Mouse (Mus musculus) midbrain, embryonic 15.5 days (tissue): ENCODE measurements around the gene Pde4b. TPM values are rescaled to one million over a fixed set of nuclear protein-coding genes. Genes with fewer than 3 reads are reported as not detected.

Source experiments
- ATAC-seq: fragments of 200-750 bp; cut with Nextera tagmentation; replicated peaks from 2 replicates; pipeline ENCODE4 v1.8.0; 2017; ENCODE audit warnings: moderate TSS enrichment
- H3K27ac ChIP-seq: fragments of 300-500 bp; sonication (generic); 2 replicates; pipeline ENCODE4 v1.5.1; 2015; ENCODE audit warnings: mild to moderate bottlenecking, inconsistent platforms
- H3K27me3 ChIP-seq: fragments of 300-500 bp; sonication (generic); replicated peaks from 2 replicates; pipeline ENCODE4 v1.6.1; 2015; ENCODE audit warnings: inconsistent platforms
- H3K36me3 ChIP-seq: fragments of 300-500 bp; sonication (generic); replicated peaks from 2 replicates; pipeline ENCODE4 v1.6.1; 2015; ENCODE audit warnings: inconsistent platforms
- H3K4me1 ChIP-seq: fragments of 300-500 bp; sonication (generic); 2 replicates; pipeline ENCODE4 v1.6.1; 2015; ENCODE audit warnings: inconsistent platforms
- H3K4me2 ChIP-seq: fragments of 300-500 bp; sonication (generic); 2 replicates; pipeline ENCODE4 v1.6.1; 2015; ENCODE audit warnings: inconsistent platforms, mild to moderate bottlenecking, moderate library complexity
- H3K4me3 ChIP-seq: fragments of 300-500 bp; sonication (generic); 2 replicates; pipeline ENCODE4 v1.5.1; 2015; ENCODE audit warnings: mild to moderate bottlenecking, inconsistent platforms
- H3K9ac ChIP-seq: fragments of 300-500 bp; sonication (generic); 2 replicates; pipeline ENCODE4 v1.6.1; 2015; ENCODE audit warnings: mild to moderate bottlenecking, inconsistent platforms
- H3K9me3 ChIP-seq: fragments of 300-500 bp; sonication (generic); 2 replicates; pipeline ENCODE4 v1.6.1; 2016; ENCODE audit warnings: inconsistent platforms
- WGBS: fragments of 180-500 bp; shearing (Covaris S2); methylation state at CpG from one replicate; pipeline ENCODE4 v1.1.7; 2015; ENCODE audit warnings: mixed read lengths; 5-methylcytosine and 5-hydroxymethylcytosine counted together
- polyA plus RNA-seq: library from polyadenylated mRNA; unstranded; fragments of >200 nt; fragmentation: Nextera tagmentation; extraction: Ambion mirVana; gene quantifications from 2 replicates; pipeline ENCODE4 v1.2.1, GENCODE M21; 2015

The Pde4b gene
- polyA plus RNA-seq, 1 experiment from 2014 or later, result 54.9 TPM

GRCm38 (mm10) chr4:102256170-102256960 lies 169.0 kb downstream of the Pde4b start:
- peak overlapping the region; percentile 75 for H3K4me2 ChIP-seq
- H3K9me3 ChIP-seq, result no peaks in the 10 kb centered on the region
- H3K27ac ChIP-seq, result no peak overlapping the region
- no peak for ATAC-seq
- H3K9ac ChIP-seq, result no peak overlapping the region
- no peaks in the 10 kb centered on the region for H3K36me3 ChIP-seq
- H3K4me1 ChIP-seq, result peaks cover 17% of the 10 kb centered on the region
- H3K4me3 ChIP-seq, result peak overlapping the region; percentile 49
- no peaks in the 10 kb centered on the region for H3K27me3 ChIP-seq
- 55% methylated on average over 6 of the region's 6 CpGs for WGBS

- H3K27me3 ChIP-seq, result no peaks in the 10 kb centered on the region
- no peaks in the 10 kb centered on the region for H3K9me3 ChIP-seq
- H3K27ac ChIP-seq, result no peak overlapping the region
- no peak for ATAC-seq
- no peak overlapping the region for H3K4me3 ChIP-seq
- H3K4me1 ChIP-seq, result peaks cover 10% of the 10 kb centered on the region; the same call in 1 of the 2 replicates
- no peaks in the 10 kb centered on the region for H3K36me3 ChIP-seq
- no peak overlapping the region for H3K9ac ChIP-seq
- H3K4me2 ChIP-seq, result no peak overlapping the region
Measured at GRCm38 (mm10) chr4:102260216-102260615, 172.9 kb downstream of the Pde4b start.

GRCm38 (mm10) chr4:102272313-102272712 lies 185.0 kb downstream of the Pde4b start:
- H3K4me2 ChIP-seq, result no peak overlapping the region
- no peak overlapping the region for H3K9ac ChIP-seq
- ATAC-seq, result no peak
- H3K4me1 ChIP-seq, result no peaks in the 10 kb centered on the region
- no peaks in the 10 kb centered on the region for H3K36me3 ChIP-seq
- WGBS, result 87% methylated on average over 3 of the region's 3 CpGs
- no peak overlapping the region for H3K4me3 ChIP-seq
- H3K27me3 ChIP-seq, result no peaks in the 10 kb centered on the region
- H3K27ac ChIP-seq, result no peak overlapping the region
- H3K9me3 ChIP-seq, result no peaks in the 10 kb centered on the region

- Histone ChIP-seq H3K9ac (no peak overlapping the region), H3K9me3 (no peaks in the 10 kb centered on the region), H3K4me2 (no peak overlapping the region), H3K27ac (no peak overlapping the region), H3K4me1 (no peaks in the 10 kb centered on the region), H3K4me3 (no peak overlapping the region), H3K36me3 (no peaks in the 10 kb centered on the region), H3K27me3 (no peaks in the 10 kb centered on the region)
- WGBS, result 95% methylated on average over 4 of the region's 4 CpGs
- no peak for ATAC-seq
Measured at GRCm38 (mm10) chr4:102272749-102273148, 185.4 kb downstream of the Pde4b start.

- Histone ChIP-seq H3K9ac (no peak overlapping the region), H3K9me3 (no peaks in the 10 kb centered on the region), H3K36me3 (no peaks in the 10 kb centered on the region), H3K27me3 (no peaks in the 10 kb centered on the region), H3K4me3 (no peak overlapping the region), H3K27ac (no peak overlapping the region), H3K4me1 (no peaks in the 10 kb centered on the region), H3K4me2 (no peak overlapping the region)
- 84% methylated on average over 4 of the region's 4 CpGs for WGBS
- ATAC-seq, result no peak
Measured at GRCm38 (mm10) chr4:102275716-102276115, 188.4 kb downstream of the Pde4b start.

- no peak overlapping the region for H3K4me2 ChIP-seq
- no peak overlapping the region for H3K27ac ChIP-seq
- H3K9ac ChIP-seq, result no peak overlapping the region
- no peaks in the 10 kb centered on the region for H3K36me3 ChIP-seq
- ATAC-seq, result no peak
- no peak overlapping the region for H3K4me3 ChIP-seq
- no peaks in the 10 kb centered on the region for H3K4me1 ChIP-seq
- H3K27me3 ChIP-seq, result no peaks in the 10 kb centered on the region
- WGBS, result 79% methylated on average over 2 of the region's 2 CpGs
- no peaks in the 10 kb centered on the region for H3K9me3 ChIP-seq
Measured at GRCm38 (mm10) chr4:102278958-102279357, 191.6 kb downstream of the Pde4b start.

DNA sequence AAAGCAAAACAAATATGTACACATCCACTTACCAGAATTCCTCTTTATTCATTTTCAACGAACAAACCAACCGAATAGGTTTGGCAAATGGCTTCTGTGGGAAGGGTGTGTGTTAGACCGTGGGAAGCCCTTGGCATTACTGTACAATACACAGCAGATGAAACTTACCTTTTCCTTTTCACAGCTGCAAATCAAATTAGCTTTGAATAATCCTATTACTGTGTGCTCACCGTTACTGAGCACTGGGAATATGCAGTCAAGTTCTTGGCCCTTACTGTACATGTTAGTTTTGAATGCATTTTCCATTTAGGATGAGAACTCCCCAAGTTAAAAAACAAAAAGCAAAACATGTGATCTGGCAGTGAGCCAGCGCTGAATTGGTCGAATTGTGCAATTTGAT lies 199.8 kb downstream of the Pde4b start:
- H3K36me3 ChIP-seq, result no peaks in the 10 kb centered on the region
- H3K27me3 ChIP-seq, result no peaks in the 10 kb centered on the region
- no peak overlapping the region for H3K4me2 ChIP-seq
- no peak overlapping the region for H3K4me3 ChIP-seq
- no peaks in the 10 kb centered on the region for H3K9me3 ChIP-seq
- no peak for ATAC-seq
- H3K27ac ChIP-seq, result no peak overlapping the region
- 52% methylated on average over 6 of the region's 6 CpGs for WGBS
- 0 out of 2 replicates have a peak, but pooled peaks cover 11% of the 10 kb centered on the region for H3K4me1 ChIP-seq
- H3K9ac ChIP-seq, result no peak overlapping the region

DNA sequence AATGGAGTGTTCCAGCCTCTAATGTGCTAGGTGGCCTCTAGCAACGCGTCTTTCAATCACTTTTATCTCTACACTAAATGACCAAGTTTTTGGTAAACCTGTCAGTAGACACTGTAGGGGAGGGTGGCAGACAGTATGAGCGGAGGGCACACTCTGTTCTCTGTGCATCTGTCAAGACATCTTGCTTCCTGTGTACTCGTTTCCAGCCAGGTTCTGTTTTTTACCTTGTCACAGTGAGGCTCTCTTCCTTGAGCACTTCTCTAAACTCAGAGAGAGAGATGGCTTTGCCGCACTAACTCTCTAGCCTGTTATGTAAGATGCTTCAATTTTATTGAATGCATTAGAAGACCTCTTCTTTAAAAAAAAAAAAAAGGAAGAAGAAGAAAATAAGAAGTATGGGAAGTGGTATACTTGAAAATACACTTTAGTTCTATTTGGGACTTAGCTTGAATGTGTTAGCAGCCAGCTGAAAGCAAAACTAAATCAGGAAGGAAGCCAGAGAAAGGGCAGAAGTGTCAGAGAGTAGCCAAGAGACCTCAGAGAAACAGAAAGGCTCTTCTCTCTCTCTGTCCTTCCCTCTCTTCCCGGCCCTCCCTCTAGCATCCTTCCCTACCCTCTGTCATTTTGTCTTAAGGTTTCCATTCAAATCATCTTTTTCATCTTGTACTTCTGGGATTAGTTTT lies 202.8 kb downstream of the Pde4b start:
- H3K4me1 ChIP-seq, result 0 out of 2 replicates have a peak, but pooled peaks cover 11% of the 10 kb centered on the region
- WGBS, result 56% methylated on average over 6 of the region's 6 CpGs
- H3K36me3 ChIP-seq, result no peaks in the 10 kb centered on the region
- no peak overlapping the region for H3K9ac ChIP-seq
- H3K27me3 ChIP-seq, result no peaks in the 10 kb centered on the region
- no peaks in the 10 kb centered on the region for H3K9me3 ChIP-seq
- no peak for ATAC-seq
- H3K4me3 ChIP-seq, result no peak overlapping the region
- H3K27ac ChIP-seq, result no peak overlapping the region
- no peak overlapping the region for H3K4me2 ChIP-seq

GRCm38 (mm10) chr4:102297558-102297957 lies 210.2 kb downstream of the Pde4b start:
- Histone ChIP-seq H3K27me3 (no peaks in the 10 kb centered on the region), H3K27ac (no peak overlapping the region), H3K9me3 (no peaks in the 10 kb centered on the region), H3K9ac (no peak overlapping the region), H3K4me1 (no peaks in the 10 kb centered on the region), H3K4me2 (no peak overlapping the region), H3K36me3 (no peaks in the 10 kb centered on the region), H3K4me3 (no peak overlapping the region)
- no peak for ATAC-seq

GRCm38 (mm10) chr4:102302568-102302967 lies 215.2 kb downstream of the Pde4b start:
- H3K9me3 ChIP-seq, result no peaks in the 10 kb centered on the region
- no peaks in the 10 kb centered on the region for H3K36me3 ChIP-seq
- H3K4me1 ChIP-seq, result no peaks in the 10 kb centered on the region
- H3K27me3 ChIP-seq, result no peaks in the 10 kb centered on the region
- H3K4me3 ChIP-seq, result no peak overlapping the region
- no peak for ATAC-seq
- no peak overlapping the region for H3K27ac ChIP-seq
- H3K9ac ChIP-seq, result no peak overlapping the region
- no peak overlapping the region for H3K4me2 ChIP-seq
- WGBS, result 80% methylated on average over 4 of the region's 4 CpGs

GRCm38 (mm10) chr4:102307661-102308297 lies 220.4 kb downstream of the Pde4b start:
- Histone ChIP-seq H3K4me3 (no peak overlapping the region), H3K27me3 (no peaks in the 10 kb centered on the region), H3K4me2 (no peak overlapping the region), H3K27ac (no peak overlapping the region), H3K4me1 (0 out of 2 replicates have a peak, but pooled peaks cover 3% of the 10 kb centered on the region), H3K9ac (no peak overlapping the region), H3K9me3 (no peaks in the 10 kb centered on the region), H3K36me3 (no peaks in the 10 kb centered on the region)
- 53% methylated on average over 4 of the region's 4 CpGs for WGBS
- ATAC-seq, result 0 out of 2 replicates have a peak, but pooled peaks have one; percentile 66

GRCm38 (mm10) chr4:102310630-102311029 lies 223.3 kb downstream of the Pde4b start:
- H3K27me3 ChIP-seq, result no peaks in the 10 kb centered on the region
- no peak for ATAC-seq
- no peaks in the 10 kb centered on the region for H3K9me3 ChIP-seq
- H3K27ac ChIP-seq, result no peak overlapping the region
- no peak overlapping the region for H3K4me3 ChIP-seq
- no peak overlapping the region for H3K9ac ChIP-seq
- H3K4me2 ChIP-seq, result no peak overlapping the region
- H3K36me3 ChIP-seq, result no peaks in the 10 kb centered on the region
- H3K4me1 ChIP-seq, result 0 out of 2 replicates have a peak, but pooled peaks cover 3% of the 10 kb centered on the region
